Mouse (Mus musculus) heart, adult 2 months (tissue): ENCODE results near the gene Dlx5. TPM values are rescaled to one million over a fixed set of nuclear protein-coding genes. Genes with fewer than 3 reads are reported as not detected.

Experiments used
- DNase-seq, 2 experiments: peaks; one replicate each; pipeline ENCODE4 v3.0.0; 2021
- H3K27ac ChIP-seq: fragments of 200-600 bp; 2 replicates; pipeline ENCODE4 v1.8.1; 2022
- H3K27me3 ChIP-seq: fragments of 200-500 bp; 2 replicates; pipeline ENCODE4 v1.6.1; 2012; ENCODE audit warnings: mild to moderate bottlenecking, low read length, inconsistent platforms, mixed read lengths; ENCODE audit not compliant: control insufficient read depth, insufficient read depth
- H3K36me3 ChIP-seq: fragments of 200-500 bp; 2 replicates; pipeline ENCODE4 v1.6.1; 2012; ENCODE audit warnings: low read length, inconsistent platforms; ENCODE audit not compliant: control insufficient read depth, insufficient read depth
- H3K4me1 ChIP-seq: fragments of 200-500 bp; 2 replicates; pipeline ENCODE4 v1.6.1; 2011; ENCODE audit warnings: low read length; ENCODE audit not compliant: control insufficient read depth, insufficient read depth
- H3K4me3 ChIP-seq: fragments of 200-600 bp; 2 replicates; pipeline ENCODE4 v1.8.1; 2022
- H3K79me2 ChIP-seq: fragments of 200-500 bp; replicated peaks from 2 replicates; pipeline ENCODE4 v1.6.1; 2012; ENCODE audit warnings: mild to moderate bottlenecking, inconsistent platforms, low read length, moderate library complexity, mixed read lengths; ENCODE audit not compliant: control insufficient read depth, insufficient read depth
- H3K9ac ChIP-seq: fragments of 200-500 bp; 2 replicates; pipeline ENCODE4 v1.6.1; 2012; ENCODE audit warnings: low read depth, mild to moderate bottlenecking, control low read depth, inconsistent platforms, low read length, mixed read lengths
- CTCF ChIP-seq: fragments of 200-600 bp; IDR thresholded peaks from 2 replicates; pipeline ENCODE4 v1.8.1; 2022; ENCODE audit warnings: antibody characterized with exemption, mild to moderate bottlenecking, moderate library complexity
- EP300 ChIP-seq: fragments of 200-500 bp; IDR thresholded peaks from 2 replicates; pipeline ENCODE4 v1.6.1; 2011; ENCODE audit warnings: low read depth, low read length, control low read depth; ENCODE audit not compliant: insufficient read depth
- POLR2A ChIP-seq: fragments of 200-500 bp; IDR thresholded peaks from 2 replicates; pipeline ENCODE4 v1.6.1; 2011; ENCODE audit warnings: mild to moderate bottlenecking, low read depth, low read length, control low read depth; ENCODE audit not compliant: insufficient read depth
- WGBS: fragments of 180-500 bp; shearing (Covaris S2); methylation state at CpG from one replicate; pipeline ENCODE4 v1.1.7; 2018; 5-methylcytosine and 5-hydroxymethylcytosine counted together
- intact Hi-C: fragments of 180-260 bp; cut with DNase I; formaldehyde crosslinking; loops from one replicate; pipeline ENCODE4 v1.15.1; 2025
- polyA plus RNA-seq: library from polyadenylated mRNA; depleted of rRNA; stranded (reverse); fragments of >200 nt; gene quantifications from 2 replicates; pipeline ENCODE4 v1.2.3, GENCODE M21; 2012
- total RNA-seq, 2 experiments: library from RNA; stranded (reverse); gene quantifications; 2 replicates each; pipeline ENCODE4 v1.2.3; 2021

The Dlx5 gene
- total and polyA plus RNA-seq, 3 experiments = 0.14 to 0.34 TPM; not detected in 1

DNA sequence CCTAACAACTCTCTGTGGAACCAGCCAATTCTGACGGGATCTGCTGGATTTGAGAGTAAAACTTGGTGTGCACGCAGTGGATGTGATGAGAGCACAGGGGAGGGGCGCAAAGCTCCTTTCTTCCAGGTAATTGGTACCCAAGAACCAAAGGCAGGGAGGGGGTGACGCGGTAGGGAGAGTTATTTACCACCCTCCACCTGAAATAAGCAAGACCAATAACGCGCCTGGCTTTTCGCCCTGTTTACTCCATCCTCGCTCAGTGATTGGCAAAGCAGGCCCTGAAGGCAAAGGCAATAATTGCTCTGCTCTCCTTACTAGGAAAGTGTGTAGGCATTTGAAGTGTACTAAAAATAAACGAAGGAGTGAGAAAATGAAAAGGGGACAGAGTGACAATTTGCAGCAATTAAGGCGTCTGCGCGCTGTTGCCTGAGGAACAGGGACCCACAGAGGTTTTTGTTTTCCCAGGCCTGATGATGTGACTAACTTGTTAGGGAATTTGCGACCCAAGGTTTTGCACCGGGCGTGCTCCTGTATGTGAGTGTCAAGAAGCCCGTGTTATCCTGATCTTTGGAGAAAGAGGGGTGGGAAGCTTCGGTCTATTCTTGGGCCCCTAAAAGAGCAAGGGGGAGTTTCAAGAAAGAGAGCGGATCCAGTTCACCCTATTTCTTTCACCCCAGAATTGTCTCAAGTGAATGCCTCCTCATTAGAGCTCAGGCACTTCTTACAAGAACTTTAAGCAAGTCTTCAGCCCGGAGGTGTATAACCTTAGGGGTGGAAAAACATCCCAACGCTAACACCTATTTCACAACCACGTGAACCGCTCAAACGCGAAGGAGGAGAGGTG, 26.8 kb downstream of the Dlx5 start:
- H3K36me3 ChIP-seq = no peaks in the 10 kb centered on the region
- 8% methylated on average over 25 of the region's 25 CpGs for WGBS
- H3K4me3 ChIP-seq = no peak overlapping the region
- no peaks in the 10 kb centered on the region; the same call in 1 of the 2 replicates for H3K4me1 ChIP-seq
- no peak overlapping the region for H3K27ac ChIP-seq
- no peak overlapping the region for H3K9ac ChIP-seq
- no peak for TF ChIP-seq CTCF
- no peak for TF ChIP-seq POLR2A
- no peak for TF ChIP-seq EP300
- no peak for DNase-seq
- intact Hi-C loops = loop anchor here (10.0 kb wide), 1 partner anchor 160 kb away; no protein-coding TSS in a partner anchor
- peaks cover 20% of the 10 kb centered on the region for H3K27me3 ChIP-seq
- no peaks in the 10 kb centered on the region for H3K79me2 ChIP-seq

DNA sequence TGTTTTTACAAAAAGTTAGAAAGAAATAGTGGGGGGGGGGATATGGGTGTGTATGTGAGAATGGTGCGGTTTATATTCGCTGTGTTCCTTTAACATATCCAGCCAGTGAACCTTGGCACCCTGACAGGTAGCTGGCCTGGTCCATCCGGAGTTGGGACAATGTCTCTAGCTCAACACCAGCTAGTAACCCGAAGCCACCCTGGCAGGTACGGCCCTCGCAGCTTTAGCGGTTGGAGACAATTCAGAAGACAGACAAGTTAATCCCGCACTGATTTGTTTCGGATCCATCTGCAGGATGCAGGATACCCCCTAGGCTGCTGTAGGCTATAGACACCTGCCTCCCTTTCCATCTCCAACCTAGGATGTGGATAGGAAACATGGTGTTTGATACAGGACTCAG, 27.7 kb downstream of the Dlx5 start:
- Histone ChIP-seq H3K79me2 (no peaks in the 10 kb centered on the region), H3K27me3 (peaks cover 17% of the 10 kb centered on the region), H3K4me3 (no peak overlapping the region), H3K4me1 (no peaks in the 10 kb centered on the region), H3K36me3 (no peaks in the 10 kb centered on the region), H3K27ac (no peak overlapping the region), H3K9ac (no peak overlapping the region)
- no peak for DNase-seq
- intact Hi-C loops = loop anchor here (10.0 kb wide), 1 partner anchor 159 kb away; no protein-coding TSS in a partner anchor
- TF ChIP-seq POLR2A (no peak), CTCF (no peak), EP300 (no peak)
- 15% methylated on average over 9 of the region's 9 CpGs for WGBS

DNA sequence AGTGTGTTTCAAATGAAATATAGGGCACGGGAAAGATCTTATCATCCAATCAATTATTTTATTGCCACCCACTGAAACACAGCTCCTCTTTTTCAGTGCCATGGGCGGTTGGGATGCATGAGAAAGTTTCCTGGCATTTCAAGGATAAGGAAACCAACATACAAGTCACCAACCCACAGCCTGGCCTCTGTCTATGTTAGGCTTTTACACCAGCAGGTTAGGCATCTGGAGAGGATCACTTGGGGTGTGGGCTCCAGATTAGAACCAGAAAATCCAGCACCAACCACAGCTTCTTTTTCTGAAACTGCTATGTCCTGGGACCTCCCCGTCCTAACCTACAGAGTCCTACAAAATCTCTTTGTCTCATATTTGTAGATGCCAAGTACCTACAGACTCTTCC, 28.9 kb downstream of the Dlx5 start:
- no peaks in the 10 kb centered on the region for H3K79me2 ChIP-seq
- 48% methylated on average over 3 of the region's 3 CpGs for WGBS
- H3K4me1 ChIP-seq = no peaks in the 10 kb centered on the region
- no peak overlapping the region for H3K4me3 ChIP-seq
- peaks cover 16% of the 10 kb centered on the region for H3K27me3 ChIP-seq
- intact Hi-C loops = loop anchor here (10.0 kb wide), 1 partner anchor 158 kb away; no protein-coding TSS in a partner anchor
- TF ChIP-seq CTCF (no peak), POLR2A (no peak), EP300 (no peak)
- H3K36me3 ChIP-seq = no peaks in the 10 kb centered on the region
- no peak overlapping the region for H3K9ac ChIP-seq
- no peak overlapping the region for H3K27ac ChIP-seq
- DNase-seq = no peak

DNA sequence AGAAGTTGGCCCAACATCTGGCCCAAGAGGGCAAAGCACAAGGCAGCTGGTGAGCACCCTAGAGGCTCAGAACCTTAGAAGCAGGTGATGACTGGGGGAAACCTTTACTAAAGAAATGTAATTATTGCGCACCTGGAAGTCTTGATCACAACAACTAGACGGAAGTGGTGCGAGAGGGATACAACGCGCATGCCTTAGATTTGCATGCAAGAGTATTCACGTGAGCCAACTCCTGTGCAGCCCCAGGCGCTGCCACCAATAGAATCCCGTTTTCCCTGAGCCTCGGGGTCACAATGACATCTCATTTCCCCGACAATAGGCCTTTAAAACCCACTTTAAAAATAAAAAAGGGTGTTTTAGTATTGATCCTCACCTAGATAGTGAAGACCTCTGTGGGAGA, 30.7 kb downstream of the Dlx5 start:
- WGBS = 18% methylated on average over 10 of the region's 10 CpGs
- Histone ChIP-seq H3K27ac (no peak overlapping the region), H3K36me3 (no peaks in the 10 kb centered on the region), H3K4me1 (no peaks in the 10 kb centered on the region), H3K27me3 (peaks cover 12% of the 10 kb centered on the region), H3K9ac (no peak overlapping the region), H3K4me3 (no peak overlapping the region), H3K79me2 (no peaks in the 10 kb centered on the region)
- no peak for DNase-seq
- no peak for TF ChIP-seq CTCF
- no peak for TF ChIP-seq POLR2A
- TF ChIP-seq EP300 = no peak
- intact Hi-C loops = loop anchor here (10.0 kb wide), 1 partner anchor 156 kb away; no protein-coding TSS in a partner anchor

DNA sequence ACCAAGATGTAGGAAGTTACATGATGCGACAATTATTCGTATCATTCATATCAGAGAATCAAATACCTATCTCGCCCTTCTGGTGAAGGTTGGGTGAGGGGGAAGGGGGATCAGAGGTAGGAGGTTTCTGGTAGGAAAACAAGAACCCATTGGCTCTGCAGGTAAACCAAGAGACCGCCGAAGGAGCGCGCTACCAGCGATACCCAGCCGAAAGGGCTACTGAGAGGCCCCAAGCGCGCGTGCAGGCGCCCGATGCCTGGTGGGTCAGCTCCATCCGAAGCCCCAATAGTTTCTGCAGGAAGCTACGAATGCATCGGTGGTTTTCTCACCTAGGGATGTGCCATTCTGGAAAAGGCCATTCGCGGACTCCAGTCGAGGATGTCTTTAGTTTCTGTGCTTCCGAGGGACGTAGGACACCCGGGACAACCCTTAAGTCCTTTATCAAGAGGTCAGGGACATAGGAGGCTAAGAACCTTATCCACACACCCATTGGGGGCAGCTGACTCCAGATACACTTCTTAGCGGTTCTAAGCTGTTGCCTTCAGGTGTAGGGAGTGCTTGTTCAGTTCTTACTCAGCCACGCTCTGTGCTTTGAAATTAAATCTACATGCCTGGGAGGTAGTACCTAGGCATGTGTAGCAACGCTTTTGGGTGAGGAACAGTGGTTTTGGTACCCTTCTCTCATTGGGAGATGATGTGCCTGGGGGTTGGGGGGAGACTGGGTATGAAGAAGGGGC, 31.4 kb downstream of the Dlx5 start:
- no peaks in the 10 kb centered on the region for H3K4me1 ChIP-seq
- DNase-seq = no peak
- no peak overlapping the region for H3K9ac ChIP-seq
- 11% methylated on average over 26 of the region's 26 CpGs for WGBS
- H3K27ac ChIP-seq = no peak overlapping the region
- no peak overlapping the region for H3K4me3 ChIP-seq
- H3K79me2 ChIP-seq = no peaks in the 10 kb centered on the region
- H3K27me3 ChIP-seq = peaks cover 9% of the 10 kb centered on the region
- H3K36me3 ChIP-seq = no peaks in the 10 kb centered on the region
- no peak for TF ChIP-seq CTCF
- TF ChIP-seq EP300 = no peak
- no peak for TF ChIP-seq POLR2A
- intact Hi-C loops = loop anchor here (10.0 kb wide), 1 partner anchor 156 kb away; no protein-coding TSS in a partner anchor
